Mouse (Mus musculus) activated CD4-positive, CD25-positive, alpha-beta regulatory T cell, adult 4 months (primary cell): ENCODE data around the gene Gm21994. TPM values are rescaled to one million over a fixed set of nuclear protein-coding genes. Genes with fewer than 3 reads are reported as not detected.
"Not testable (repeated sequence)": the region's sequence is repeated elsewhere in the genome, so short reads cannot be mapped to it uniquely, and the experiment has no call there.

Experiments
- ATAC-seq: one replicate; pipeline ENCODE4 v1.8.0; 2017
- polyA plus RNA-seq, 2 experiments: library from polyadenylated mRNA; unstranded; fragments of 100-300 nt; shearing (Covaris generic); gene quantifications; one replicate each; pipeline ENCODE4 v1.2.1; 2017

The Gm21994 gene
- polyA plus RNA-seq: 10 to 100 TPM; 16.3 to 18.4 TPM

- not testable (repeated sequence) for ATAC-seq
These were observed at the start of gene Gm21994 for GRCm38 (mm10) chr2:150255491-150255890. TSS of gene Gm21994 (minus strand) at chr2:150255591.

GRCm38 (mm10) chr2:150299096-150299495 is 43.7 kb upstream of the Gm21994 start:
- ATAC-seq: no peak

GRCm38 (mm10) chr2:150293669-150294068 is 38.3 kb upstream of the Gm21994 start:
- ATAC-seq: no peak

GRCm38 (mm10) chr2:150257291-150257690 is 1.9 kb upstream of the Gm21994 start, which contains the start of gene Gm14124:
TSS of gene Gm14124 (plus strand) at chr2:150257517.
- ATAC-seq: not testable (repeated sequence)

GRCm38 (mm10) chr2:150256861-150257260 is 1.5 kb upstream of the Gm21994 start:
- ATAC-seq: not testable (repeated sequence)

- no peak for ATAC-seq
These were observed 12.2 kb downstream of the Gm21994 start for GRCm38 (mm10) chr2:150243211-150243610.

GRCm38 (mm10) chr2:150223263-150223662 is 32.1 kb downstream of the Gm21994 start:
- ATAC-seq: not testable (repeated sequence)

- peak; percentile 10 for ATAC-seq
These were observed 37.0 kb downstream of the Gm21994 start for GRCm38 (mm10) chr2:150218363-150218725.

- peak; percentile 98 for ATAC-seq
These were observed 37.6 kb downstream of the Gm21994 start, which contains the start of gene Zfp937 for GRCm38 (mm10) chr2:150217600-150218362. TSS of gene Zfp937 (plus strand) at chr2:150218073.

Other genes starting within 250 kb of the Gm21994 start
- 10 to 100 TPM; 31.3 to 33.4 TPM for gene Zfp120, start 118.9 kb downstream of the Gm21994 start, polyA plus RNA-seq
- gene Gm10770, start 75.9 kb downstream of the Gm21994 start, polyA plus RNA-seq: not detected
- under 1 TPM; 0.28 to 0.62 TPM for gene Gm14139, start 73.8 kb downstream of the Gm21994 start, polyA plus RNA-seq
- gene Zfp937, start 37.5 kb downstream of the Gm21994 start, polyA plus RNA-seq: 10 to 100 TPM; 12.6 to 17.7 TPM
- gene Gm14124, start 1.9 kb upstream of the Gm21994 start, polyA plus RNA-seq: not detected
- gene Gm10130, start 68.1 kb upstream of the Gm21994 start, polyA plus RNA-seq: 10 to 100 TPM in 1 of 2 experiments, 1 to 10 TPM in 1; 6.7 to 15.5 TPM
- 1 to 10 TPM; 3.5 to 7.5 TPM for gene 3300002I08Rik, start 107.2 kb upstream of the Gm21994 start, polyA plus RNA-seq
- gene Zfp442, start 195.9 kb upstream of the Gm21994 start, polyA plus RNA-seq: 1 to 10 TPM; 9.7 to 9.9 TPM
- under 1 TPM; 0.28 to 0.38 TPM for gene Zfp345, start 229.5 kb upstream of the Gm21994 start, polyA plus RNA-seq